Mouse (Mus musculus): ENCODE measurements around the gene Cchcr1. TPM values are rescaled to one million over a fixed set of nuclear protein-coding genes. Genes with fewer than 3 reads are reported as not detected.
A peak's percentile ranks its signal among the peaks of the same experiment; 100 is the strongest.
"Not testable (repeated sequence)": the region's sequence is repeated elsewhere in the genome, so short reads cannot be mapped to it uniquely, and the experiment has no call there.

Gene Cchcr1
- 10 to 100 TPM; 11.0 to 12.5 TPM for total RNA-seq (2021)

GRCm38 (mm10) chr17:35516652-35517500 is at the start of gene Cchcr1, which contains the start of gene Tcf19:
Cchcr1 (plus strand) TSS chr17:35517100.
Tcf19 (minus strand) TSS chr17:35516824.
- DNase-seq: peak; percentile 97

GRCm38 (mm10) chr17:35468936-35469335 is 48.0 kb upstream of the Cchcr1 start:
- DNase-seq: not testable (repeated sequence)

- no peak for DNase-seq
Measured at GRCm38 (mm10) chr17:35469842-35470751, 46.8 kb upstream of the Cchcr1 start, which contains the start of gene H2-Q10. H2-Q10 (plus strand) TSS chr17:35470089.

GRCm38 (mm10) chr17:35484066-35484465 is 32.8 kb upstream of the Cchcr1 start:
- DNase-seq: peak; percentile 73

GRCm38 (mm10) chr17:35485702-35486101 is 31.2 kb upstream of the Cchcr1 start:
- DNase-seq: peak; percentile 53

- no peak for DNase-seq
Measured at GRCm38 (mm10) chr17:35486726-35487125, 30.2 kb upstream of the Cchcr1 start.

GRCm38 (mm10) chr17:35488041-35488440 is 28.9 kb upstream of the Cchcr1 start:
- DNase-seq: no peak

- DNase-seq: no peak
Measured at GRCm38 (mm10) chr17:35490320-35490719, 26.6 kb upstream of the Cchcr1 start.

GRCm38 (mm10) chr17:35497124-35497523 is 19.8 kb upstream of the Cchcr1 start:
- no peak for DNase-seq

GRCm38 (mm10) chr17:35502226-35502625 is 14.7 kb upstream of the Cchcr1 start:
- DNase-seq: no peak

GRCm38 (mm10) chr17:35502762-35503161 is 14.1 kb upstream of the Cchcr1 start:
- no peak for DNase-seq

GRCm38 (mm10) chr17:35503849-35504248 is 13.1 kb upstream of the Cchcr1 start:
- DNase-seq: no peak

GRCm38 (mm10) chr17:35504628-35505481 is 12.0 kb upstream of the Cchcr1 start:
- DNase-seq: no peak

- DNase-seq: no peak
Measured at GRCm38 (mm10) chr17:35505776-35506175, 11.1 kb upstream of the Cchcr1 start, which contains the start of gene Pou5f1. Pou5f1 (plus strand) TSS chr17:35506018.

GRCm38 (mm10) chr17:35506881-35507280 is 10.0 kb upstream of the Cchcr1 start:
- DNase-seq: no peak

- no peak for DNase-seq
Measured at GRCm38 (mm10) chr17:35507556-35508260, 9.2 kb upstream of the Cchcr1 start.

GRCm38 (mm10) chr17:35508279-35508678 is 8.6 kb upstream of the Cchcr1 start:
- not testable (repeated sequence) for DNase-seq

GRCm38 (mm10) chr17:35509284-35509683 is 7.6 kb upstream of the Cchcr1 start:
- peak; percentile 54 for DNase-seq

- no peak for DNase-seq
Measured at GRCm38 (mm10) chr17:35512916-35513626, 3.8 kb upstream of the Cchcr1 start.

- DNase-seq: peak; percentile 87
Measured at GRCm38 (mm10) chr17:35513886-35514285, 3.0 kb upstream of the Cchcr1 start.

GRCm38 (mm10) chr17:35514756-35515155 is 2.1 kb upstream of the Cchcr1 start:
- DNase-seq: no peak

All from heart, postnatal 4 days (tissue).